Mouse (Mus musculus): ENCODE measurements around the gene Plekhh1. TPM values are rescaled to one million over a fixed set of nuclear protein-coding genes. Genes with fewer than 3 reads are reported as not detected.
A peak's percentile ranks its signal among the peaks of the same experiment; 100 is the strongest.

Plekhh1 gene
- polyA plus RNA-seq (2014; fragmentation: Nextera tagmentation; extraction: Ambion mirVana) = 2.7 and 3.8 TPM in 2 replicates

DNA sequence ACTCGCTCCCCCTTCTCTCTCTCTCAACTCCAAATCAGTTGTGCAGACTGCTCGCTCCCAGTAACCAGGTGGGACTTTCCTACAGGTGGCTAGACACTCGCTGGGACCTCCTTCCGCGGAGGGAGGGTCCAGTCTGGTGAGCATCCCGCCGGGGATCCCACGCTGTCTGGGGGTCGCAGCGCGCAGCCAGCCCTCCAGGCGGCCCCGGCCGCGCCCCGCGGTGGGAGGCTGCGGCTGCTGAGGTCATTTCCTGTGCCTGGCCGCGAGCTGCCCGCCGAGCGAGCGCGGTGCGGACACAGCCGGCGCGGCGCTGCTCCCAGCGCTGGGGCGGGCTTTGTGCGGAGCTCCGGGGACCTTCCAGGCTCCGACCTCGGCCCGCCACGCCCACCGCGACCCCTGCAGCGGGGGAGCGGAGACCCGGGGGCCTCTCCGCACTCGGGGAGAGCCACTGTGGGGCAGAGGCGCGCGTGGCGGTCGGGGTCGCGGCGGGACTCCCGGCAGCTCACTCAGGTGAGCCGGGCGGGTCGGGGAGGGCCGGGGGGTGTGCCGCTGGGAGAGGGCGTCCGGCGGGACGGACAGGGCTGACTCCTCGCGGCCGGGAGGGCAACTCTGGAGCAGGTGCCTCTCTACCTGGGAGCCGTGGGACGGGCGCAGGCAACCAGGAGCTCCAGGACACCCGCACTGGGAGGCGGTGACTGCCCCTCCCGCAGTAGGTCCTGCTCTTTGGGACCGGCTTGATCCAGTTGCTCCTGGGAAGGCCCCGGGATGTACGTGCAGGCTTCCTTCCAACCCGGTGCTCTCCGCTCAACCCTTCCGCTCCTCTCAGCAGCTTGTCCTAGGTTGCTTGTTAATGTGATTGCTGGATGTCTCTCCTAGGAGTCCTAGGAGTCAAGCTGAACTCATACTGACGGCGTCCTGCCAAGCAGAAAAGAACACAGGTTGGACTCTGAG lies at the start of gene Plekhh1:
Gene Plekhh1 (plus strand): TSS at position 253 of the 951 bp plus-strand sequence.
- Histone ChIP-seq H3K4me1 (ENCODE audit: control insufficient read depth, insufficient read depth, low read length) (no peaks in the 10 kb centered on the region), H3K9ac (ENCODE audit: low read depth, low read length) (peak within 1 kb of the TSS; percentile 87), H3K27ac (ENCODE audit: low read depth, low read length) (peak within 1 kb of the TSS; percentile 54; the same call in 1 of the 2 replicates), H3K4me2 (peak within 1 kb of the TSS; percentile 96), H3K9me3 (replicated peaks; ENCODE audit: control insufficient read depth, low read length) (no peaks in the 10 kb centered on the region), H3K36me3 (ENCODE audit: control insufficient read depth, insufficient read depth, low read length) (no peaks in the 10 kb centered on the region), H3K27me3 (ENCODE audit: control insufficient read depth, insufficient read depth, low read length) (no peaks in the 10 kb centered on the region; the same call in 1 of the 2 replicates), H3K4me3 (ENCODE audit: low read depth, low read length) (peak within 1 kb of the TSS; percentile 89)
- ATAC-seq (replicated peaks; ENCODE audit: insufficient number of reproducible peaks, low FRiP score, low TSS enrichment) = peak; percentile 82
- 1% methylated on average over 73 of the region's 80 CpGs for WGBS (ENCODE audit: insufficient replicate concordance)

DNA sequence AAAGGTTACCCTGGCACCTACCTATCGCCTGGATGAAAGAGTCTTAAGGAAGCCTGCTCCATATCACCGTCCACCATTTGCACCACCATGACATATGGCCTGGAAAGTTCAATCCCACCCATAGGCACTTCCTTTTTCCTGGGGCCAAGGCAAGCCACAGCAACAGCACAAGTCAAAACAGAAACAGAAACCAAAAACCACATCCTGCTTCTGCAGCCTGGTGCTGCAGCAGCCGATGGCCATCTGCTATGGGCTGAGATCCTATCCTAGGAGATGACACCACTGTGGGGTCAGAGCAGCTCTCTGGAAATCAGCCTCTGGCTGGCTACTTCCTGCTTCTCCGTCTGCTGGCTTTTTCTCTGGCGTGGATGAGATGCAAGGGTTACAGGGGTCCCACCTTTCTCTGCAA lies 48.3 kb upstream of the Plekhh1 start:
- H3K27me3 ChIP-seq (ENCODE audit: control insufficient read depth, insufficient read depth, low read length) = no peaks in the 10 kb centered on the region
- no peaks in the 10 kb centered on the region for H3K9me3 ChIP-seq (replicated peaks; ENCODE audit: control insufficient read depth, low read length)
- no peaks in the 10 kb centered on the region for H3K4me1 ChIP-seq (ENCODE audit: control insufficient read depth, insufficient read depth, low read length)
- no peak overlapping the region for H3K4me2 ChIP-seq
- no peak overlapping the region for H3K27ac ChIP-seq (ENCODE audit: low read depth, low read length)
- ATAC-seq (replicated peaks; ENCODE audit: insufficient number of reproducible peaks, low FRiP score, low TSS enrichment) = no peak
- WGBS (ENCODE audit: insufficient replicate concordance) = 69% methylated on average over 5 of the region's 5 CpGs
- H3K36me3 ChIP-seq (ENCODE audit: control insufficient read depth, insufficient read depth, low read length) = no peaks in the 10 kb centered on the region
- no peak overlapping the region for H3K9ac ChIP-seq (ENCODE audit: low read depth, low read length)
- H3K4me3 ChIP-seq (ENCODE audit: low read depth, low read length) = no peak overlapping the region

DNA sequence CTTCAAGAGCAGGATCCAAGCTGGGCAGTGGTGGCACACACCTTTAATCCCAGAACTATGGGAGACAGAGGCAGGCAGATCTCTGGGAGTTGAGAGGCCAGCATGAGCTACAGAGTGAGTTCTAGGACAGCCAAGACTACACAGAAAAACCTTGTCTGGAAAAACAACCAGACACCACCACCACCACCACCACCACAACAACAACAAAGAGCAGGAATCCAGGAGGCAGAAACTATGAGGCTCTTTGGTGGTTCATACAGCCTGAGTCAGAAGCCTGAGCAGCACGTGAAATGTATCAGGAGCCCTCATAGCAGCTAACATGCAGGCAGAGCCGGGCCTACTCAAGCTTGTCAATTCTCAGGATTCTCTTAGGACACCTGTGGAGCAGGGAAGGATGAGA lies 47.8 kb upstream of the Plekhh1 start:
- no peak overlapping the region for H3K9ac ChIP-seq (ENCODE audit: low read depth, low read length)
- H3K9me3 ChIP-seq (replicated peaks; ENCODE audit: control insufficient read depth, low read length) = no peaks in the 10 kb centered on the region
- H3K36me3 ChIP-seq (ENCODE audit: control insufficient read depth, insufficient read depth, low read length) = no peaks in the 10 kb centered on the region
- no peak overlapping the region for H3K27ac ChIP-seq (ENCODE audit: low read depth, low read length)
- H3K4me1 ChIP-seq (ENCODE audit: control insufficient read depth, insufficient read depth, low read length) = no peaks in the 10 kb centered on the region
- 75% methylated on average over 2 of the region's 2 CpGs for WGBS (ENCODE audit: insufficient replicate concordance)
- no peak overlapping the region for H3K4me3 ChIP-seq (ENCODE audit: low read depth, low read length)
- H3K27me3 ChIP-seq (ENCODE audit: control insufficient read depth, insufficient read depth, low read length) = no peaks in the 10 kb centered on the region
- no peak overlapping the region for H3K4me2 ChIP-seq
- ATAC-seq (replicated peaks; ENCODE audit: insufficient number of reproducible peaks, low FRiP score, low TSS enrichment) = no peak

DNA sequence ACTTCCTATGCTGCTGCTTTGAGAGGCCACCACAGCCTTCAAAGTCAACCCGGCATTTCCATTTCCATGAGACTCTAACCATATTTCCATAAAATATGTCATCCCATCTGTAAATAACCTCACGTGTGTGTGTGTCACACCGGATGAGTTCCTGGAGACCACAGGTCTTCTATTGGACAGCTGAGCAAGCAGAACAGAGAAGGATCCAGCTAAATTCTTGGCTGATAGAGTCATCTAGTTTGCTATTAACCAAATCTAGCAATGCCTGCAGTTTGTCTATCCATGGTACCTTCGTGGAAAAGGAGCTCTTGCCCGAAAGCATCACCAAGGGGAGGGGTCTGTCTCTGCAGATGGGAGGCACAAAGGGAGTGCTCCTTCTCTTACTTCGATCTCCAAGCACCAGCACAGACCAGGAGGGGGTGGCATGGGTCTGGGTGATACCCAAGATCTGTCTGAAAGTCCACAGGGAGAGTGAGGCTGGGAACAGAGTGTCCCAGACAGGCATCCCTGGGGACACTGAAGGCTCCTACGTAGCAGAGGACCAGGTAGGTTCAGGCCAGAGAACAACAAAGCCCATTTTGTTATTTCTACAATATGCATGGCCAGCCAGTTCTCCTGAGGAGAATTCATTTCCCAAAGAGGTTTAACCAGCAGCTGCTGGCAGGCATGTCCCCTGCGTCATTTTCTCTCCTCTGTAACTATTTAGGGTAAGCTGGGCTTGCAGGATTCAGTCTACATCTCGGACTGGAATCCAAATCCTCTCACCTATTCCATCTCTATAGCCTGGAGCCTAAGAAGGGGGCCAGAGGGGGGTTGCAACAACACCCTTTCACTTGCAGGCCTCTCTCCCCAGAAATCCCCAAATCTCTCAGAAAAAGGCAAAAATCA lies 46.8 kb upstream of the Plekhh1 start:
- 66% methylated on average over 9 of the region's 9 CpGs for WGBS (ENCODE audit: insufficient replicate concordance)
- Histone ChIP-seq H3K27me3 (ENCODE audit: control insufficient read depth, insufficient read depth, low read length) (no peaks in the 10 kb centered on the region), H3K4me3 (ENCODE audit: low read depth, low read length) (no peak overlapping the region), H3K9me3 (replicated peaks; ENCODE audit: control insufficient read depth, low read length) (no peaks in the 10 kb centered on the region), H3K9ac (ENCODE audit: low read depth, low read length) (no peak overlapping the region), H3K4me1 (ENCODE audit: control insufficient read depth, insufficient read depth, low read length) (no peaks in the 10 kb centered on the region), H3K4me2 (no peak overlapping the region), H3K36me3 (ENCODE audit: control insufficient read depth, insufficient read depth, low read length) (no peaks in the 10 kb centered on the region), H3K27ac (ENCODE audit: low read depth, low read length) (no peak overlapping the region)
- ATAC-seq (replicated peaks; ENCODE audit: insufficient number of reproducible peaks, low FRiP score, low TSS enrichment) = no peak

DNA sequence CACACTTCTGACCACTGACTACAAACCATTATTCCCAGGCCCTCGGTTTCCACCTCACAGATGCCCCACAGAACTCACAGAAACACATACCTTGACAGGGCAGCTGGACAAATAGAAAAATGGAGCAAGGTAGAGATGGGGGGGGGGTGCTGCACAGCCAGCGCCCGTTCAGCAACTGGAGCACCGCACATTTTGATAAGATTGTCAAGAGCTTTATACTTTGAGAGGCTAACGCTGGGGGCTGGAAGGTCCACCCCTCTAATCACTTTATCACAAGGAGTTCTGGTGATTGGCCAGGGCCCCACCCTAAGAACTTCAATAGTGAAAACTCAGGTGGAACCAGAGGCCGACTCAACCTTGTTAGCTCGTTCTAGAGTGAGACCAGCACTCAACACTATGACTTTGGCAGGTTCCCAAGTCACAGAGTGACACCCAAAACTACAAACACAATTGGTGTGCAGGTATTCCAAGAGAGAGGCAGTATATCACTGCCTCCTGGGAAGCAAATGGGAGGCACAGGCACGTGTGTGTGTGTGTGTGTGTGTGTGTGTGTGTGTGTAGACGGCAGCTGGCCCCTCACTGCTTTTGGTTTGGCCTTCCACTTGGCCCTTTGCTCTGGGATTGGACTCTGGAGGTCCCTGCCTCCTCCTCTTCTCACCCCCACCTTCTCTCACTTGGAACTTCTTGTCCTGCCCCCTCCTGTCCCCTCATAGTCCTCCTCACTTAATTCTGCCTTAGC lies 45.5 kb upstream of the Plekhh1 start:
- Histone ChIP-seq H3K27me3 (ENCODE audit: control insufficient read depth, insufficient read depth, low read length) (no peaks in the 10 kb centered on the region), H3K27ac (ENCODE audit: low read depth, low read length) (no peak overlapping the region), H3K4me2 (no peak overlapping the region), H3K9me3 (replicated peaks; ENCODE audit: control insufficient read depth, low read length) (no peaks in the 10 kb centered on the region), H3K9ac (ENCODE audit: low read depth, low read length) (no peak overlapping the region), H3K4me1 (ENCODE audit: control insufficient read depth, insufficient read depth, low read length) (no peaks in the 10 kb centered on the region), H3K36me3 (ENCODE audit: control insufficient read depth, insufficient read depth, low read length) (no peaks in the 10 kb centered on the region), H3K4me3 (ENCODE audit: low read depth, low read length) (no peak overlapping the region)
- 52% methylated on average over 9 of the region's 9 CpGs for WGBS (ENCODE audit: insufficient replicate concordance)
- ATAC-seq (replicated peaks; ENCODE audit: insufficient number of reproducible peaks, low FRiP score, low TSS enrichment) = no peak

DNA sequence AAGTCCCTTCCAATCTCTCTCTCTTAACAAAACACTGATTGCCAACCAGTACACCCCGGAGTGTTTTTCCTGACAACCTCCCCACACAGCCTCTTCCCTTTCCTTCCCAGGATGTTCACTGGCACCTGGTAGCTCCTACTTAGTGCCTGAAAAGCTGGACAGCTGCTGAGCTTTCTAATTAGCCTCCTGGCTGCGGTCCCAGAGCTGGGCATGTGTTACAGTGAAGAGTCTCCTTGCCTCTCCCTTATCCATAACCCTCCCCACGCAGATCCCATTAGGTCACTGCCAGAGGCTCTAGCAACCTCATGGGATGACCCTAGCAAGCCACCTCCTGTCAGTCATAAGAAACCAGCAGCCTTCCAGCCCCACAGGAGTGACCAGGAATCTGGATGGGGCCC lies 44.9 kb upstream of the Plekhh1 start:
- no peak for ATAC-seq (replicated peaks; ENCODE audit: insufficient number of reproducible peaks, low FRiP score, low TSS enrichment)
- Histone ChIP-seq H3K36me3 (ENCODE audit: control insufficient read depth, insufficient read depth, low read length) (no peaks in the 10 kb centered on the region), H3K4me2 (no peak overlapping the region), H3K27ac (ENCODE audit: low read depth, low read length) (no peak overlapping the region), H3K4me3 (ENCODE audit: low read depth, low read length) (no peak overlapping the region), H3K4me1 (ENCODE audit: control insufficient read depth, insufficient read depth, low read length) (no peaks in the 10 kb centered on the region), H3K27me3 (ENCODE audit: control insufficient read depth, insufficient read depth, low read length) (no peaks in the 10 kb centered on the region), H3K9me3 (replicated peaks; ENCODE audit: control insufficient read depth, low read length) (no peaks in the 10 kb centered on the region), H3K9ac (ENCODE audit: low read depth, low read length) (no peak overlapping the region)
- 42% methylated on average over 3 of the region's 3 CpGs for WGBS (ENCODE audit: insufficient replicate concordance)

DNA sequence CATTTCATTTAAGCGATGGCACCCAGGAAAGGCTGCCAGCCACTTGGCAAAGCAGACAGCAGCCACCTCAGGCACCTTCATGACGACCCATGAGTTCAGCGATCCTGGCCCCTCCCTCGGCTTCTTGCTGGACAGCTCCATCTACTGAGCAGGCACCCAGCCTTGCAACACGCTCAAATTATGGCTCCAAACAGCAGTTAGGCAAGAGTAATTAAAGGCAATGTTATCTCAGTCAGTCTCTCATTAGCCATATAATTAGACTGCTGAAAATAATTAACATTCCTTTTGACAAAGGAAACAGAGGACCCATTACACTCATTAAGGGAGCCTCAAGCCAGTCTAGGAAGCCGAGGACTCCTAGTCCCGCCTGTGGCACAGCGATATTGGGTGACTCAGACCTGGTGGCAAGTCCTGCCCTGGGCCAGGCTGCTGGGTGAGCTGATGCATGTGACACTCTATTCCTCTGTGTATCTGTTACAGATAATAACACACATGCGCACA lies 41.3 kb upstream of the Plekhh1 start:
- H3K36me3 ChIP-seq (ENCODE audit: control insufficient read depth, insufficient read depth, low read length) = no peaks in the 10 kb centered on the region
- H3K27me3 ChIP-seq (ENCODE audit: control insufficient read depth, insufficient read depth, low read length) = no peaks in the 10 kb centered on the region
- H3K4me2 ChIP-seq = no peak overlapping the region
- no peak for ATAC-seq (replicated peaks; ENCODE audit: insufficient number of reproducible peaks, low FRiP score, low TSS enrichment)
- H3K27ac ChIP-seq (ENCODE audit: low read depth, low read length) = no peak overlapping the region
- no peak overlapping the region for H3K4me3 ChIP-seq (ENCODE audit: low read depth, low read length)
- no peaks in the 10 kb centered on the region for H3K9me3 ChIP-seq (replicated peaks; ENCODE audit: control insufficient read depth, low read length)
- no peak overlapping the region for H3K9ac ChIP-seq (ENCODE audit: low read depth, low read length)
- no peaks in the 10 kb centered on the region for H3K4me1 ChIP-seq (ENCODE audit: control insufficient read depth, insufficient read depth, low read length)
- WGBS (ENCODE audit: insufficient replicate concordance) = 57% methylated on average over 9 of the region's 9 CpGs

DNA sequence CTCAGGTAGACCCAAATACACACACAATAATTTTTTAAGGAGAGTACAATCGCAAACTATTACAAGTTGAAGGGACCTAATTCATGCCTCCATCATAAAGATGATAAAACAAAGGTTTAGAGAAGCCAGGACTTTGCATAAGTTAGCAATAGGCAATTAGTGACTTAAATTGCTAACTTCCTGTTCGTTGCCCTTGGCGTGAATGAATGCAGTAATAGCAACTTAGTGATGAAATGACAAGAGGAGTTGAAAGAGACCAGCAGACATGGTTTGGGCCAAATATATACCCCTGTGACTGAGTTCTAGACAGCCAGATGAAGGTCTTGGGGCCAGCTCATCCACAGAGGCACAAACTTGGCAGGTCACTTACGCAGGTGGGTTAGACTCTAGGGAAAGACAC lies 32.7 kb upstream of the Plekhh1 start:
- Histone ChIP-seq H3K4me3 (ENCODE audit: low read depth, low read length) (no peak overlapping the region), H3K36me3 (ENCODE audit: control insufficient read depth, insufficient read depth, low read length) (no peaks in the 10 kb centered on the region), H3K27me3 (ENCODE audit: control insufficient read depth, insufficient read depth, low read length) (no peaks in the 10 kb centered on the region), H3K27ac (ENCODE audit: low read depth, low read length) (no peak overlapping the region), H3K4me2 (no peak overlapping the region), H3K9me3 (replicated peaks; ENCODE audit: control insufficient read depth, low read length) (no peaks in the 10 kb centered on the region), H3K9ac (ENCODE audit: low read depth, low read length) (no peak overlapping the region), H3K4me1 (ENCODE audit: control insufficient read depth, insufficient read depth, low read length) (no peaks in the 10 kb centered on the region)
- ATAC-seq (replicated peaks; ENCODE audit: insufficient number of reproducible peaks, low FRiP score, low TSS enrichment) = no peak
- WGBS (ENCODE audit: insufficient replicate concordance) = 78% methylated on average over 4 of the region's 4 CpGs

Data from heart, embryonic 11.5 days (tissue).